ENCODE assay signal across 14 mouse cellular contexts in the genomic region with DNA sequence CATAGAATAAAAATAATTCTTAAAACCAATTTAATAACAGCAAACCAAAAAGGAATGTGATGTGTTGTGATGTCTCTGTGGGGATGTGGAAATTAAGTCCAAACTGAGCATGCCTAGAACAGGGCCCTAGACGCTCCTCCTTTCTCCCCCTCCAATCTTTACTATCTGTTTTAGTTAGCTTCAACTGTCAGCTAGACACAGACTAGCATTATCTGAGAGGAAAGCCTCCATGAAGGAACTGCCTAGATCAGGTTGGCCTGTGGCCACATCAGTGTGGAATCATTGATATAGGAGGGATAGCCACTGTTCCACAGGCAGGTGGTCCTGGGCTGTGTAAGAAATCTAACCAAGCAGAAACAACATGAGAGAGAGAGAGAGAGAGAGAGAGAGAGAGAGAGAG. TPM values are rescaled to one million over a fixed set of nuclear protein-coding genes. Genes with fewer than 3 reads are reported as not detected.
"Had no signal": no experiment of that assay in that cellular context is flagged by ENCODE, and none has a peak within 500 bp of the region (broad histone marks: within the 10 kb centered on the region; RNA-seq: fewer than 3 reads in every experiment).

No protein-coding gene starts in this region.

- H3K4me2 ChIP-seq: limb, embryonic 15.5 days had no signal

- H3K27ac ChIP-seq: left cerebral cortex, adult 2 months; limb, embryonic 15.5 days; lung, embryonic 15.5 days; macrophage; midbrain, embryonic 13.5 days; stomach, embryonic 15.5 days had no signal

- H3K27me3 ChIP-seq: limb, embryonic 15.5 days; lung, embryonic 15.5 days; stomach, embryonic 15.5 days had no signal

- DNase-seq: kidney, adult 8-10 months; kidney, postnatal 25 days; lung, postnatal 14 days; right cerebral cortex, postnatal 4 days; spleen, adult 18-20 months; thymus, adult 2 months; thymus, postnatal 25 days had no signal

- H3K9me3 ChIP-seq: limb, embryonic 15.5 days; lung, embryonic 15.5 days; midbrain, embryonic 13.5 days; stomach, embryonic 15.5 days had no signal

- ATAC-seq: intestine, embryonic 16.5 days had no signal

- H3K9ac ChIP-seq: limb, embryonic 15.5 days; lung, embryonic 15.5 days; midbrain, embryonic 13.5 days; stomach, embryonic 15.5 days had no signal

- H3K36me3 ChIP-seq: limb, embryonic 15.5 days; lung, embryonic 15.5 days; midbrain, embryonic 13.5 days; stomach, embryonic 15.5 days had no signal

- H3K4me3 ChIP-seq: left cerebral cortex, adult 2 months; limb, embryonic 15.5 days; lung, embryonic 15.5 days; stomach, embryonic 15.5 days had no signal

RNA-seq across cellular contexts. Expression of a gene that starts 9.1 kb away (rescaled TPM):
- polyA plus RNA-seq: macrophage had no signal

RNA-seq across cellular contexts. Expression of a gene that starts 13.5 kb away (rescaled TPM):
- polyA plus RNA-seq: macrophage had no signal
